Mouse (Mus musculus) spleen, postnatal 10 days (tissue): ENCODE results near the gene Adh6b.
A peak's percentile ranks its signal among the peaks of the same experiment; 100 is the strongest.
"Not testable (repeated sequence)": the region's sequence is repeated elsewhere in the genome, so short reads cannot be mapped to it uniquely, and the experiment has no call there.

Source experiments
- DNase-seq, 2 experiments: peaks; one replicate each; pipeline ENCODE4 v3.0.0; 2021 to 2022; ENCODE audit warnings: low spot score in 2 of 2

Gene Adh6b

GRCm38 (mm10) chr3:138360721-138361120 lies 19.1 kb downstream of the Adh6b start:
- no peak for DNase-seq

- no peak for DNase-seq
Measured at GRCm38 (mm10) chr3:138362920-138363319, 21.3 kb downstream of the Adh6b start.

- DNase-seq, result no peak
Measured at GRCm38 (mm10) chr3:138366181-138366580, 24.6 kb downstream of the Adh6b start.

GRCm38 (mm10) chr3:138369546-138369945 lies 28.0 kb downstream of the Adh6b start:
- DNase-seq, result no peak

- DNase-seq, result not testable (repeated sequence)
Measured at GRCm38 (mm10) chr3:138370289-138370688, 28.7 kb downstream of the Adh6b start.

GRCm38 (mm10) chr3:138373920-138374319 lies 32.3 kb downstream of the Adh6b start:
- no peak for DNase-seq

GRCm38 (mm10) chr3:138375148-138375547 lies 33.6 kb downstream of the Adh6b start:
- no peak for DNase-seq

- DNase-seq, result no peak
Measured at GRCm38 (mm10) chr3:138381133-138381532, 39.6 kb downstream of the Adh6b start.

- no peak for DNase-seq
Measured at GRCm38 (mm10) chr3:138387155-138387554, 45.6 kb downstream of the Adh6b start.

GRCm38 (mm10) chr3:138404872-138405271 lies 63.3 kb downstream of the Adh6b start:
- no peak for DNase-seq

- DNase-seq, result peak in 1 of 2 experiments; percentile 17
Measured at GRCm38 (mm10) chr3:138405341-138405740, 63.8 kb downstream of the Adh6b start.

GRCm38 (mm10) chr3:138405840-138406239 lies 64.3 kb downstream of the Adh6b start:
- no peak for DNase-seq

GRCm38 (mm10) chr3:138407920-138408319 lies 66.3 kb downstream of the Adh6b start:
- no peak for DNase-seq
